Mouse (Mus musculus): ENCODE data around the gene Xkr7. TPM values are rescaled to one million over a fixed set of nuclear protein-coding genes. Genes with fewer than 3 reads are reported as not detected.
A peak's percentile ranks its signal among the peaks of the same experiment; 100 is the strongest.

The Xkr7 gene
- total and polyA plus RNA-seq, 2 experiments from 2014 or later = 1.6 to 65.0 TPM

DNA sequence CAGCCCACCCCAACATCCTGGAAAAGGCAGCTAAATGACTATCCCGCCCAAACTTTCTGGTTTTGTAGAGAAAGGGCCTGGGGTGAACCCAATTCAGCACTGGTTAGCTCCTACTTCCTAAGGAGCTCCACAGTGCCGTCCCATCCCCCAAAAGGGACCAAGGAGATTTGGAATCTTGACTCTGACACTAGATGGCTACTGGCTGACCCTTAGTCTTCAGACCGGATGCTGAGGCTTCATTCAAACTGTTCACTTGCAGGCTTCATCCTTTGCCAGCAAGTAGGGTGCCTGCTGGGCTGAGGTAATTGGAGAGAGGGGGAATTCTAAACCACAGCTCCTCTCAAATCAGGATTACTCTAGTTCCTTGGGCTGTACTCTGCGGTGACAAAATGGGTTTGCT, 1.3 kb downstream of the Xkr7 start:
- H3K27ac ChIP-seq = peak overlapping the region; percentile 96

GRCm38 (mm10) chr2:153033545-153034230, 2.0 kb downstream of the Xkr7 start:
- TF ChIP-seq CTCF (IDR thresholded peaks at IDR 0.05; ENCODE audit: low read depth) = no peak
- H3K9ac ChIP-seq (replicated peaks; ENCODE audit: low read length) = peak overlapping the region; percentile 73; the same call in 1 of the 2 replicates
- peak overlapping the region; percentile 70 for H3K4me3 ChIP-seq (ENCODE audit: low read length)
- H3K27ac ChIP-seq = peak overlapping the region; percentile 96; the same call in 1 of the 2 replicates
- DNase-seq (ENCODE audit: low spot score) = peak; percentile 41
- no peak for ATAC-seq
- no peaks in the 10 kb centered on the region for H3K27me3 ChIP-seq (ENCODE audit: insufficient read depth, low read length)
- peak overlapping the region; percentile 74 for H3K4me2 ChIP-seq (ENCODE audit: low read depth, low read length)
- peaks cover 19% of the 10 kb centered on the region; the same call in 1 of the 2 replicates for H3K4me1 ChIP-seq (ENCODE audit: insufficient read depth, low read length)
- H3K36me3 ChIP-seq (ENCODE audit: insufficient read depth, low read length) = no peaks in the 10 kb centered on the region
- H3K9me3 ChIP-seq (ENCODE audit: low read length) = no peaks in the 10 kb centered on the region
- 57% methylated on average over 5 of the region's 5 CpGs for WGBS

More for the DNA sequence above, 1.3 kb downstream of the Xkr7 start:
- WGBS = 14% methylated on average over 4 of the region's 4 CpGs
- no peaks in the 10 kb centered on the region for H3K9me3 ChIP-seq (ENCODE audit: low read length)
- peak overlapping the region; percentile 70 for H3K4me3 ChIP-seq (ENCODE audit: low read length)
- ATAC-seq = no peak
- peak overlapping the region; percentile 73 for H3K9ac ChIP-seq (replicated peaks; ENCODE audit: low read length)
- no peaks in the 10 kb centered on the region for H3K36me3 ChIP-seq (ENCODE audit: insufficient read depth, low read length)
- peak; percentile 18 for DNase-seq (ENCODE audit: low spot score)
- peaks cover 14% of the 10 kb centered on the region; the same call in 1 of the 2 replicates for H3K4me1 ChIP-seq (ENCODE audit: insufficient read depth, low read length)
- H3K27me3 ChIP-seq (ENCODE audit: insufficient read depth, low read length) = no peaks in the 10 kb centered on the region
- no peak for TF ChIP-seq CTCF (IDR thresholded peaks at IDR 0.05; ENCODE audit: low read depth)
- peak overlapping the region; percentile 74 for H3K4me2 ChIP-seq (ENCODE audit: low read depth, low read length)

DNA sequence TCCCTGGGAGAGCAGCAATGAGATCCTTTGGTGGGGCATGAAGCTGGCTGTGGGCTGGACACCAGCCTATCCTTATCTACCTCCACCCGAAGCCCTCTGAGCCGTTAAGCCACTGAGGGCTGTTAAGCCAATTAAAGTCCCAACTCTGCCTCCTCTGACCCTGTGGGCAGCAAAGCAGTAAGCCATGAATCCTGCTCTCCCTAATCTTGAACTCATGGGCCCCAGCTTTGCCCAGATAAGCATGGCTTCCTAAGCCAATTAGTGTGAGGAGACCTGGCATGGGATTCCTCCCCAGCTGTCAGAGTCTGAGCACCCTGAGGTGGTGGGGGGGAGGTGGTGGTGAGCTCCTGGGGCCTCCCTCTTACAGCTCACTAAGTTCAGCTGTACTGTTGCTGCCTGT, 5.0 kb downstream of the Xkr7 start:
- no peak overlapping the region for H3K9ac ChIP-seq (replicated peaks; ENCODE audit: low read length)
- 21% methylated on average over 2 of the region's 2 CpGs for WGBS

GRCm38 (mm10) chr2:153043886-153044285, 12.2 kb downstream of the Xkr7 start:
- no peaks in the 10 kb centered on the region for H3K27me3 ChIP-seq (ENCODE audit: insufficient read depth, low read length)
- no peak for TF ChIP-seq CTCF (IDR thresholded peaks at IDR 0.05; ENCODE audit: low read depth)
- ATAC-seq = no peak
- no peak overlapping the region for H3K4me2 ChIP-seq (ENCODE audit: low read depth, low read length)
- no peak overlapping the region for H3K9ac ChIP-seq (replicated peaks; ENCODE audit: low read length)
- no peaks in the 10 kb centered on the region for H3K36me3 ChIP-seq (ENCODE audit: insufficient read depth, low read length)
- H3K4me3 ChIP-seq (ENCODE audit: low read length) = no peak overlapping the region
- H3K4me1 ChIP-seq (ENCODE audit: insufficient read depth, low read length) = peaks cover 15% of the 10 kb centered on the region
- 39% methylated on average over 3 of the region's 3 CpGs for WGBS
- no peaks in the 10 kb centered on the region for H3K9me3 ChIP-seq (ENCODE audit: low read length)
- DNase-seq (ENCODE audit: low spot score) = no peak
- H3K27ac ChIP-seq = no peak overlapping the region

More for the DNA sequence above, 5.0 kb downstream of the Xkr7 start:
- H3K4me1 ChIP-seq (ENCODE audit: insufficient read depth, low read length) = peaks cover 19% of the 10 kb centered on the region; the same call in 1 of the 2 replicates
- H3K4me2 ChIP-seq (ENCODE audit: low read depth, low read length) = peak overlapping the region; percentile 74
- no peaks in the 10 kb centered on the region for H3K27me3 ChIP-seq (ENCODE audit: insufficient read depth, low read length)
- H3K9me3 ChIP-seq (ENCODE audit: low read length) = no peaks in the 10 kb centered on the region
- no peaks in the 10 kb centered on the region for H3K36me3 ChIP-seq (ENCODE audit: insufficient read depth, low read length)
- no peak for ATAC-seq
- no peak for DNase-seq (ENCODE audit: low spot score)
- TF ChIP-seq CTCF (IDR thresholded peaks at IDR 0.05; ENCODE audit: low read depth) = no peak
- H3K4me3 ChIP-seq (ENCODE audit: low read length) = no peak overlapping the region
- no peak overlapping the region for H3K27ac ChIP-seq

DNA sequence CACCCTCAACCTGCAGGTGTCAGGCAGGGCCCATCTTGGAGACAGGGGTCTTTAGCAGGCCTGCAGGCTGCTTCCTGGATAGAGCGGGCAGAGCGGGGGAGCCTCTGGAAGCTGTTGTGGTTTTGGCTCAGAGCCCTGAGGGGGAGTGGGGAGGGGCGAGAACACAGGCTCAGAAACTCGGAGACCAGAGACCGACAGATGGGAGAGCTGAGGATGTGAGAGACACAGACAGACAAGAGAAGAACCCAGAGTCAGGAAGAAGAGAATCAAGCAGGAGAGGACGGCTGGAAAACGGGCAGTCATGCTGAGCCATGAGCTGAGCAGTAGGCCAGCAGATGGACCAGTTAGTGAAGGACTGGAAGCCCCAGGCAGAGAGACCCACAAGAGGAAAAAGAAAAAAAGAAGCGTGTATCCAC, 14.2 kb downstream of the Xkr7 start:
- Histone ChIP-seq H3K4me2 (ENCODE audit: low read depth, low read length) (no peak overlapping the region), H3K36me3 (ENCODE audit: insufficient read depth, low read length) (no peaks in the 10 kb centered on the region), H3K9me3 (ENCODE audit: low read length) (no peaks in the 10 kb centered on the region), H3K27me3 (ENCODE audit: insufficient read depth, low read length) (no peaks in the 10 kb centered on the region), H3K4me1 (ENCODE audit: insufficient read depth, low read length) (peaks cover 24% of the 10 kb centered on the region), H3K4me3 (ENCODE audit: low read length) (no peak overlapping the region), H3K27ac (peak overlapping the region; percentile 65), H3K9ac (replicated peaks; ENCODE audit: low read length) (no peak overlapping the region)
- peak; percentile 28; the same call in 1 of the 2 replicates for ATAC-seq
- no peak for TF ChIP-seq CTCF (IDR thresholded peaks at IDR 0.05; ENCODE audit: low read depth)
- DNase-seq (ENCODE audit: low spot score) = peak; percentile 78
- 23% methylated on average over 8 of the region's 8 CpGs for WGBS

DNA sequence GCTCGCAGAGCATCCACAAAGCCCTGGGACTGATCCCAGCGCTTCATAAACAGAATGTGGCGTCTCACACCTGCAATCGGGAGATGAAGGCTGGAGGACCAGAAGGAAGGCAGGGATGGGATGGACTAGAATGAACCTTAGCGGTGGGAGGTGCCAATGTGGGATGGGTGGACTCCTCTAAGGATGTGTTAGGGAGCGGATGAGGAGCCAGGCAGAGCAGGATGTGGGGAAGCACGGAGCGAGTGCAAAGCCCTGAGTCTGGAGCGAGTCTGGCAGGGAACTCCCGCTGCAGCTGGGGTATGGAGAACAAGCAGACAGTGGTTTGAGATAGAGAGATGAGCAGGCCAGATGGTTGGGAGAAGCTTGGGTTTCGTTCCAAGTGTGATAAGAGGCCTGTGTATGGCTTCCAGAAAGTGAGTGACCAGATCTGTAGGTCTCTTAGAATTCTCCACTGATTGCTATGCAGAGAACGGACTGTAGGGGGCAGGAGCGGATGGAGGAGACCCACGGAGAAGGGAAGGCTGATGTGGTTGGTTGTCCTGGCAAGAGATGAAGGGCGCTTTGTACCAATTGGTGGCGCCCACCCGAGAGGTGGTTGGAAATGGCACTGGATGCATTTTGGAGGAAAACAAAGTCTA, 16.3 kb downstream of the Xkr7 start:
- H3K27me3 ChIP-seq (ENCODE audit: insufficient read depth, low read length) = no peaks in the 10 kb centered on the region
- DNase-seq (ENCODE audit: low spot score) (peak; percentile 84), ATAC-seq (peak; percentile 44)
- H3K4me2 ChIP-seq (ENCODE audit: low read depth, low read length) = no peak overlapping the region
- H3K36me3 ChIP-seq (ENCODE audit: insufficient read depth, low read length) = no peaks in the 10 kb centered on the region
- peak overlapping the region; percentile 78; the same call in 1 of the 2 replicates for H3K27ac ChIP-seq
- WGBS = 37% methylated on average over 17 of the region's 17 CpGs
- 0 out of 2 replicates have a peak overlapping the region, but pooled peaks have one; percentile 24 for H3K9ac ChIP-seq (replicated peaks; ENCODE audit: low read length)
- peak; percentile 82 for TF ChIP-seq CTCF (IDR thresholded peaks at IDR 0.05; ENCODE audit: low read depth)
- peaks cover 24% of the 10 kb centered on the region for H3K4me1 ChIP-seq (ENCODE audit: insufficient read depth, low read length)
- no peaks in the 10 kb centered on the region for H3K9me3 ChIP-seq (ENCODE audit: low read length)
- H3K4me3 ChIP-seq (ENCODE audit: low read length) = no peak overlapping the region
